Mouse (Mus musculus) thymus, adult 2 months (tissue): ENCODE data around the gene Cldn14. TPM values are rescaled to one million over a fixed set of nuclear protein-coding genes. Genes with fewer than 3 reads are reported as not detected.

Source experiments
- DNase-seq: peaks from one replicate; pipeline ENCODE4 v3.0.0; 2021
- H3K27ac ChIP-seq: fragments of 200-500 bp; 2 replicates; pipeline ENCODE4 v1.5.1; 2012; ENCODE audit warnings: low read length, control low read depth; ENCODE audit not compliant: control insufficient read depth, insufficient read depth
- H3K27me3 ChIP-seq: fragments of 200-500 bp; 2 replicates; pipeline ENCODE4 v1.6.1; 2012; ENCODE audit warnings: mild to moderate bottlenecking, low read length, moderate library complexity, mixed read lengths; ENCODE audit not compliant: control insufficient read depth, insufficient read depth
- H3K36me3 ChIP-seq: fragments of 200-500 bp; 2 replicates; pipeline ENCODE4 v1.6.1; 2012; ENCODE audit warnings: mild to moderate bottlenecking, low read length, moderate library complexity; ENCODE audit not compliant: control insufficient read depth, insufficient read depth
- H3K4me1 ChIP-seq: fragments of 200-500 bp; replicated peaks from 2 replicates; pipeline ENCODE4 v1.6.1; 2012; ENCODE audit warnings: low read length; ENCODE audit not compliant: control insufficient read depth, insufficient read depth
- H3K4me3 ChIP-seq: fragments of 200-500 bp; 2 replicates; pipeline ENCODE4 v1.5.1; 2012; ENCODE audit warnings: mild to moderate bottlenecking, low read length, control low read depth, moderate library complexity; ENCODE audit not compliant: control insufficient read depth, insufficient read depth
- CTCF ChIP-seq: fragments of 200-500 bp; IDR thresholded peaks from 2 replicates; pipeline ENCODE4 v1.5.1; 2012; ENCODE audit warnings: mild to moderate bottlenecking, control low read depth, low read length, moderate library complexity, borderline replicate concordance; ENCODE audit not compliant: control insufficient read depth, poor library complexity, insufficient read depth; ENCODE audit errors: extremely low read depth
- POLR2A ChIP-seq: fragments of 200-500 bp; IDR thresholded peaks from 2 replicates; pipeline ENCODE4 v1.6.1; 2012; ENCODE audit warnings: mild to moderate bottlenecking, low read length, control low read depth, moderate library complexity; ENCODE audit not compliant: control insufficient read depth, poor library complexity, insufficient read depth; ENCODE audit errors: extremely low read depth
- WGBS: fragments of 180-500 bp; shearing (Covaris S2); methylation state at CpG from one replicate; pipeline ENCODE4 v1.1.7; 2018; 5-methylcytosine and 5-hydroxymethylcytosine counted together
- polyA plus RNA-seq: library from polyadenylated mRNA; depleted of rRNA; stranded (reverse); fragments of >200 nt; gene quantifications from 2 replicates; pipeline ENCODE4 v1.2.3, GENCODE M21; 2012

Cldn14 gene
- polyA plus RNA-seq, 1 experiment: 0.26 TPM

DNA sequence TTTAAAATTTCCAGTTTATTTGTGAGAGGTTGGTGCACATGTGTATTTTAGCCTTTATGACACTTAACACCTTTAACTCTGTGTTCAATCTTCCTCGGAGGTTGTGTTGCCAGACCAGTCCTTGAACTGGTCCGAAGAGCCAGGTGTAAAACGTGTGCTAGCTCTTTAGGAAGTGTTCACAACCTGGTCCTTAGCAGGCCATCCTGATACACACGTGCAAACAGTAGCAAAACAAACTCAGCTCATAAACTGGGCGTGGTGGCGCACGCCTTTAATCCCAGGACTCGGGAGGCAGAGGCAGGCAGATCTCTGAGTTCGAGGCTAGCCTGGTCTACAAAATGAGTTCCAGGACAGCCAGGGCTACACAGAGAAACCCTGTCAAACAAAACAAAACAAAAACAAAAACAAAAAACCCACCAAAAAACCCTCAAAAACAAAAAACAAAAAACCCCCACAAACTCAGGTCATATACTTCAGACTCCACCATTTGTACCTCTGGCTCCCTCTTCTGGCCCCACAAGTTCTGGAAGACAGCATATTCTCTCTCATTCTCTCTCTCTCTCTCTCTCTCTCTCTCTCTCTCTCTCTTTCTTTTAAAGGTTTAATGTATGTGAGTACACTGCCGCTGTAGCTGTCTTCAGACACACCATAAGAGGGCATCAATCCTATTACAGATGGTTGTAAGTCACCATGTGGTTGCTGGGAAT, 65.7 kb downstream of the Cldn14 start:
- no peaks in the 10 kb centered on the region for H3K27me3 ChIP-seq
- peaks cover 2% of the 10 kb centered on the region; the same call in 1 of the 2 replicates for H3K4me1 ChIP-seq
- 93% methylated on average over 10 of the region's 10 CpGs for WGBS
- no peak overlapping the region for H3K4me3 ChIP-seq
- no peak overlapping the region for H3K27ac ChIP-seq
- TF ChIP-seq CTCF (no peak), POLR2A (no peak)
- no peaks in the 10 kb centered on the region for H3K36me3 ChIP-seq
- no peak for DNase-seq

DNA sequence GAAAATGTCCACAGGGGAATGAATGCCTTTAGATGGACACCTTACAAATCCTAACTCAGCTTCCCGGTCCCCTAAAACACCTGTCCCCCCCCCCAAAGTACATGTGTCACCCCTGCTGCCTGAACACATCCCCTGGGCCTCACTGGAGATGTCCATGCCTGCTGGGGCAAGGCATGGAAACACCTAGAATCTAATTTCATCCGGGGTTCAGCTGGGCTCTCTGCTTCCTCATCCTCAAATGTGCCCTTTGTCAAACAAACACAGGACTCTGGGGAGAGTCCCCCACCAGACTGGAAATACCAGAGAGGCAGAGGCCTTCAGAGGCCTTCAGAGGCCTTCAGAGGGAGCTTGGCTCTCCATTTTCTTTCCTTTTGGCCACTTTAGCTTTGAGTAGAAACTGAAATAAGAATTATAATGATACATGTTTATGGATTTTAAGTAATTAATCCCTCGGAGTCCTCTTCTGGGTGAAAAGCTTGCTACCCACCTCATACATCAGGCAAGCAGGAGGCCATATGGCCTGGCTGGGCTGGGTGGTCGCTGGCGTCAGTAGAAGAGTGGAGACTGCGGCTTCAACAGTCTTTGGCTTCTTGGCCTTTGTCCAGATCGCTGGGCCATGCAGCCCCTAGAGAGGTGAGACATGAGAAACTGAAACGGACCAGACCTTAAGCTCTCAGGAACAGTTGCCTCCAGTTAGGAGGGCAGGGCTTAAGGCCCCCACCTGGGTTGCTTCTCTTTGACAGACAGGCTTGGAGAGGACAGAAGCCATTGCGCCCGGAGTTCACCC, 66.7 kb downstream of the Cldn14 start:
- no peaks in the 10 kb centered on the region for H3K27me3 ChIP-seq
- H3K27ac ChIP-seq: no peak overlapping the region
- TF ChIP-seq CTCF (no peak), POLR2A (no peak)
- H3K36me3 ChIP-seq: no peaks in the 10 kb centered on the region
- WGBS: 81% methylated on average over 10 of the region's 10 CpGs
- DNase-seq: no peak
- no peak overlapping the region for H3K4me3 ChIP-seq
- peaks cover 2% of the 10 kb centered on the region; the same call in 1 of the 2 replicates for H3K4me1 ChIP-seq

DNA sequence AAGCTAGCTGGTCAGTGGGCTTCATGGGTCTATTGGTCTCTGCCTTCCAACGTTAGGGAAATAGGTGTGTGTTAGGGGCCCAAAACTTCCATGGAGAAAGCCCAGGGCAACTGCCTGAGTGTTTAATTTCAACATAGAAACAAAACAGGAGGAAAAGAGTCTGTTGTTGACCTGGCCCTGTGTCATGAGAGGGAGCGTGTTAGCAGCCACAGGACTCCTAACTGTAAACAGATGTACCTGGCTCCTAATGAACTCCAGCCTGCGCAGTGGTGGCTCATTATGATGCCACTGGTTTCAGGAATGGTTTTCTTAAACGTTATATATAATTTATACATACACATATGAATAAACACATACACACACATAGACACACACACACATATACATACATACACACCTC, 68.7 kb downstream of the Cldn14 start:
- 91% methylated on average over 4 of the region's 4 CpGs for WGBS
- no peaks in the 10 kb centered on the region for H3K36me3 ChIP-seq
- peaks cover 3% of the 10 kb centered on the region; the same call in 1 of the 2 replicates for H3K4me1 ChIP-seq
- TF ChIP-seq CTCF: no peak
- no peak for TF ChIP-seq POLR2A
- no peak for DNase-seq
- no peak overlapping the region for H3K4me3 ChIP-seq
- no peaks in the 10 kb centered on the region for H3K27me3 ChIP-seq
- H3K27ac ChIP-seq: no peak overlapping the region

GRCm38 (mm10) chr16:93938400-93938846, 70.2 kb downstream of the Cldn14 start:
- WGBS: 11% methylated on average over 16 of the region's 16 CpGs

DNA sequence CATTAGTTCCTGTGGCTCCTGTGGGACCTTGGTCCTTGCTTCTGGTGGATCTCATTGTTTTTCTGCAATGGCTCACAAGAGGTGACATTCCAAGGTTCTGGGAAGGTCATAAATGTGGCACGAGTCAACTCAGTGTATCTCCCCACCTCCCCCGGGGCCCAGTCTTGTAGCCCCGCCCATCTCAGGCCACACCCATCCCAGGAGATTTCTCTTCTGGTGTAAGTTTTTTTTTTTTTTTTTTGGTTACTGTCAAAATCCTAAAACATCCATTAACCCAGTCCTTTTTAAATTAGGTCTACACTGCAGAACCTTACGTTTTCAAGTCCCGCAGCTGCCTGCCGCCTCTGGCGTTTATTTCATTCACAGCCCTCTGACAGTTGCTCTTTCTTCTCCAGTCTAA, 73.6 kb downstream of the Cldn14 start:
- H3K27ac ChIP-seq: no peak overlapping the region; the same call in 1 of the 2 replicates
- peak overlapping the region; percentile 47 for H3K4me3 ChIP-seq
- H3K36me3 ChIP-seq: no peaks in the 10 kb centered on the region
- H3K27me3 ChIP-seq: no peaks in the 10 kb centered on the region
- TF ChIP-seq CTCF: no peak
- TF ChIP-seq POLR2A: no peak
- DNase-seq: peak; percentile 42
- 34% methylated on average over 7 of the region's 7 CpGs for WGBS
- H3K4me1 ChIP-seq: peaks cover 10% of the 10 kb centered on the region

More at GRCm38 (mm10) chr16:93938400-93938846, 70.2 kb downstream of the Cldn14 start:
- Histone ChIP-seq H3K27me3 (no peaks in the 10 kb centered on the region), H3K4me3 (no peak overlapping the region), H3K4me1 (peaks cover 10% of the 10 kb centered on the region), H3K36me3 (no peaks in the 10 kb centered on the region), H3K27ac (no peak overlapping the region)
- TF ChIP-seq POLR2A (no peak), CTCF (no peak)
- peak; percentile 59 for DNase-seq

DNA sequence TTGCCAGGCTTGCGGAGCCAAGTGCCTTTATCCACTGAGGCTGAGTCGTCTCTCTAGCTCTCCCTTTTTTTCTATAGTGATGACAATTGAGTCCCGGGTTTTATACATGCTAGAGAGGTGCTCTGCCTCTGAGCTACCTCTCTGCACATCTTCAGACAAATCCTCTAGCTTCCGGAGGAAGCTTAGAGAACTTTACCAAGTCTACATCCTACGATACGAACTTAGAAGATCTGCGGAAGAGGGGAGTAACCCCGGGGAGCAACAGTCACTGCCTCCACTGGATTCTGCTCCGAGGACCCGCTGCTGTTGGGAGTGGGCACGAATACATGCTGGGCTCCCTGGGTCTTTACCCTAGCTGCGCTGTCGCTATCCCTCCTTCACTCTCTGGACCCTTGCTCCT, 74.0 kb downstream of the Cldn14 start:
- Histone ChIP-seq H3K27me3 (no peaks in the 10 kb centered on the region), H3K4me1 (peaks cover 10% of the 10 kb centered on the region), H3K4me3 (peak overlapping the region; percentile 47), H3K27ac (no peak overlapping the region; the same call in 1 of the 2 replicates), H3K36me3 (no peaks in the 10 kb centered on the region)
- DNase-seq: no peak
- TF ChIP-seq CTCF (no peak), POLR2A (no peak)
- 22% methylated on average over 13 of the region's 13 CpGs for WGBS
